ENCODE assay signal across 18 mouse cellular contexts in genomic region chr13:53921796-53922195, GRCm38 (mm10).
DNase-seq lines count a peak whose midpoint lies in the region; ATAC-seq lines count a peak whose summit lies in the region.
"Had no signal": no experiment of that assay in that cellular context is flagged by ENCODE, and none has a peak within 500 bp of the region (broad histone marks: within the 10 kb centered on the region; RNA-seq: fewer than 3 reads in every experiment).

No protein-coding gene starts in this region.

- H3K4me1 ChIP-seq in lung, embryonic 16.5 days (replicated peaks; ENCODE audit: control insufficient read depth, insufficient read depth, low read length): peaks cover 16% of the 10 kb centered on the region; the same call in 1 of the 2 replicates
- H3K4me1 ChIP-seq in neural tube, embryonic 15.5 days: 0 out of 2 replicates have a peak, but pooled peaks cover 4% of the 10 kb centered on the region
- H3K4me1 ChIP-seq: embryonic facial prominence, embryonic 12.5 days had no signal

- no peak overlapping the region for H3K27ac ChIP-seq in lung, embryonic 16.5 days (ENCODE audit: low read length)
- H3K27ac ChIP-seq in neural tube, embryonic 15.5 days (replicated peaks): no peak overlapping the region
- H3K27ac ChIP-seq: embryonic facial prominence, embryonic 12.5 days; hindbrain, embryonic 14.5 days had no signal

- H3K27me3 ChIP-seq in lung, embryonic 16.5 days (ENCODE audit: control insufficient read depth, insufficient read depth, low read depth, low read length): no peaks in the 10 kb centered on the region
- no peaks in the 10 kb centered on the region for H3K27me3 ChIP-seq in neural tube, embryonic 15.5 days (replicated peaks)
- H3K27me3 ChIP-seq: embryonic facial prominence, embryonic 12.5 days had no signal

- H3K9ac ChIP-seq in lung, embryonic 16.5 days (ENCODE audit: low read length): no peak overlapping the region
- H3K9ac ChIP-seq in neural tube, embryonic 15.5 days (replicated peaks): no peak overlapping the region
- H3K9ac ChIP-seq: embryonic facial prominence, embryonic 12.5 days; hindbrain, embryonic 14.5 days had no signal

- peak; percentile 42; the same call in 1 of the 2 replicates for ATAC-seq in lung, embryonic 16.5 days (ENCODE audit: low read depth)
- no peak for ATAC-seq in neural tube, embryonic 15.5 days (ENCODE audit: low FRiP score)
- ATAC-seq: forebrain, embryonic 16.5 days; intestine, embryonic 16.5 days had no signal

- WGBS in lung, embryonic 16.5 days: 26% methylated on average over 5 of the region's 5 CpGs
- WGBS in neural tube, embryonic 15.5 days: 86% methylated on average over 5 of the region's 5 CpGs

- no peak overlapping the region for H3K4me2 ChIP-seq in lung, embryonic 16.5 days (ENCODE audit: low read depth, low read length)
- H3K4me2 ChIP-seq in neural tube, embryonic 15.5 days: no peak overlapping the region
- H3K4me2 ChIP-seq: embryonic facial prominence, embryonic 12.5 days; heart, embryonic 11.5 days; hindbrain, embryonic 14.5 days had no signal

- no peak overlapping the region for H3K4me3 ChIP-seq in lung, embryonic 16.5 days (ENCODE audit: low read length)
- H3K4me3 ChIP-seq in neural tube, embryonic 15.5 days (replicated peaks): no peak overlapping the region
- H3K4me3 ChIP-seq: embryonic facial prominence, embryonic 12.5 days had no signal

- no peaks in the 10 kb centered on the region for H3K36me3 ChIP-seq in lung, embryonic 16.5 days (ENCODE audit: control insufficient read depth, insufficient read depth, low read length)
- H3K36me3 ChIP-seq in neural tube, embryonic 15.5 days: no peaks in the 10 kb centered on the region
- H3K36me3 ChIP-seq: embryonic facial prominence, embryonic 12.5 days had no signal

- H3K9me3 ChIP-seq in lung, embryonic 16.5 days (ENCODE audit: control insufficient read depth, low read length): no peaks in the 10 kb centered on the region
- no peaks in the 10 kb centered on the region for H3K9me3 ChIP-seq in neural tube, embryonic 15.5 days (replicated peaks)
- H3K9me3 ChIP-seq: embryonic facial prominence, embryonic 12.5 days had no signal

- peak; percentile 9 for DNase-seq in adrenal gland, postnatal 10 days
- no peak for DNase-seq in adrenal gland, postnatal 14 days
- peak; percentile 11 for DNase-seq in heart, postnatal 4 days
- no peak for DNase-seq in heart, adult 8-10 months (ENCODE audit: low spot score)
- DNase-seq in lung, postnatal 25 days (ENCODE audit: low spot score): no peak
- DNase-seq in MN1 (ENCODE audit: low spot score): peak; percentile 63
- DNase-seq: adrenal gland, adult 8-10 months; cerebellum, adult 11-12 months; cerebellum, adult 9-10 months; cerebellum, postnatal 25 days; gastrocnemius, postnatal 14 days had no signal

Comparison
In these comparisons a context has a peak if more than half of its experiments do, and no peak if none do; other contexts are left out.
1. DNase-seq: peak in adrenal gland, postnatal 10 days (single experiment), heart, postnatal 4 days (single experiment) and MN1 (single experiment); none in adrenal gland, postnatal 14 days (single experiment), heart, adult 8-10 months (single experiment) and lung, postnatal 25 days (single experiment).